Mouse (Mus musculus): ENCODE results near the gene 2310009B15Rik. TPM values are rescaled to one million over a fixed set of nuclear protein-coding genes. Genes with fewer than 3 reads are reported as not detected.

2310009B15Rik gene
- 36.4 and 45.1 TPM in 2 replicates for polyA plus RNA-seq (2012; rRNA removed)

DNA sequence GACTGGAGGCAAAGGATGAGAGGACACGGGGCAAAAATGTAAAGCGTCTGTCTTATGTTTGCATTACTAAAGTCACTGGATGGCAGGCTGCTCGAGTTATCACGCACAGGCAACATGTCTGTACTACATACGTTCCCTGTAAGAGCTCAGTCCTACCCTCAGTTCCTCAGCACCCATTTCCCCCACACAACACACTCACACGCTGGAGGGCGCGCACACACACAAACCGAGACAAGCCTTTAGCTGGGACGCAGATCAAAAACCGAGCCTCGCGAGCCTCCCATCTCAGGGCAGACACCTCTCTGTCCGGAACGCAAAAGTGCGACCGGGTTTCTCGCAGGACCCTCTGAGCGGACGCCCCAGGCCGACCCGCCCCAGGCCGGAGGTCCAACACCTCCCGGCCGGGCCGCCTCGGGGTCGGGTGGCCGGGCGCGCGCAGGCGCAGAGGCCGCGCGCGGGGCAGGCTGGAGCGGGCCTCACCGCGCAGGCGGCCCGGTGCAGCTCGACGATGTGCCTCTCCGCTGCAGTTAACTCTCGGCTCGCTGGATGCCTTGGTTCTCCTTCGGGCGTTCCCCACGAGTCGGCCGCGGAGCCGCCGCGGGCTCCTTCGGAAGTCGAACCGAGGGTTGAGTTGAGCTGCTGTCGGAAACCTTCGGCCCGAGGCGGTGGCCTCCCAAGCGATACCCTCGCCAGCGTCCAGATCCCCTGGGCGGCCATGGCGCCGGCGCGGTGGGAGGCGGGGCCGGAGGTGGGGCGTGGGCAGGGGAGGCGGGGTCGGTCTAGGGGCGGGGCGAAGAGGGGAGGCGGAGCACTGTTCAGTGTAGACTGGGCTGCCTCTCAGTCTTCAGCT, at the start of gene 2310009B15Rik:
Gene 2310009B15Rik (minus strand): TSS at position 752 of the 850 bp plus-strand sequence.

DNA sequence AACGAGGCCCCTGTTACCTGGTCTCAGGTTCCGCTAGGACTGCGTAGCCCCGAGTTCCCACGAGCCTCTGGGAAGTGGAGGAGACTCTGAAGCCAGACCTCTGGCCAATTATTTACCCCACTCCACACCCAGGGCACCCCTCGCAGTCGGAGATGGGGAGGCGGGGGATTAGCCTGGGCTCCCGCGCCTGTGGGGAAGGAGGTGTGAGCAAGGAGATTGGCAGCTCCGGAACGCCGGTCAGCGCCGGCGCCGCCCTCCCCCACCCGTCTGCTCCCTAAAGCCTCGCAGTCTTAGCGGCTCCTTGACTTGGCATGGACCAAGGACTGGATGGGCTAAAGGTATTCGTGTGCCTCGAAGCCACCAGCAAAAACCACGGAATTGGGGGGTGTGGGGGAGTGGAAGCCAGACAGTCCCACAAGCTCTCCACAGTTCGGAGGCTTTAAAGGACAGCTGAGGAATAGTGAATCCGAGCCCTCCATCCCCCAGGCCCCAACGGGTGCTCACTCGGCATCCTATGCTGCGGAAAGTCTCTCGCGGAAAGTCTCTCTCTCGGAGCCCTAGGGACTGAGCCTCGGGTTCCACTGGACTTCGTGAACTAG, 8.0 kb downstream of the 2310009B15Rik start, which contains the start of gene Lhx9:
Gene Lhx9 (minus strand): TSS at position 67 of the 599 bp plus-strand sequence.

Other genes with a start within 250 kb of the 2310009B15Rik start
- 7.3 TPM in 2 replicates for gene Nek7, start 236.7 kb downstream of the 2310009B15Rik start, polyA plus RNA-seq (2012; rRNA removed)
- not detected in 2 replicates for gene Lhx9, start 8.3 kb downstream of the 2310009B15Rik start, polyA plus RNA-seq (2012; rRNA removed)
- 6.3 and 11.2 TPM in 2 replicates for gene Dennd1b, start 106.6 kb upstream of the 2310009B15Rik start, polyA plus RNA-seq (2012; rRNA removed)